Mouse (Mus musculus) thymus, postnatal 25 days (tissue): ENCODE results near the gene Tjap1.

Experiments used
- DNase-seq: peaks from one replicate; pipeline ENCODE4 v3.0.0; 2022

The Tjap1 gene

GRCm38 (mm10) chr17:46252571-46253451, 30.0 kb downstream of the Tjap1 start:
- peak; percentile 47 for DNase-seq

GRCm38 (mm10) chr17:46251174-46251573, 31.7 kb downstream of the Tjap1 start:
- DNase-seq = peak; percentile 26

DNA sequence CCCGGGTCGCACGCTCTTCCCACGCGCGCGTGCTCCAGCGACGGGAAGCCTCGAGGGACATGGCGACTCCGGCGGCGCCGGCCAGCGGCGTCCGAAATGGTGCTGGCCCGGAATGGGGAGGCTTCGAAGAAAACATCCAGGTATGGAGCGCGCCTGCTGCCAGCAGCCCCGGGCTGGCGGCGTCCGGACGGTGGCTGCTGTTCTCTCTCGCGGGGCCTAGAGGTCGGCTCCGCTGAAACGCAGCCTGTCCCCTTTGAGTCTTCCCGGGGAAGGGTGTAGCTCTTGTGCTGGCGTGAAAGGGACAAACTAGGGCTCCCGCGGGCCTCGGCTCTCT, 34.7 kb downstream of the Tjap1 start:
- no peak for DNase-seq

GRCm38 (mm10) chr17:46247512-46248188, 35.2 kb downstream of the Tjap1 start, which contains the start of the genes Polr1c and Yipf3:
Polr1c (minus strand) TSS chr17:46248054.
Yipf3 (plus strand) TSS chr17:46248080.
- peak; percentile 93 for DNase-seq

DNA sequence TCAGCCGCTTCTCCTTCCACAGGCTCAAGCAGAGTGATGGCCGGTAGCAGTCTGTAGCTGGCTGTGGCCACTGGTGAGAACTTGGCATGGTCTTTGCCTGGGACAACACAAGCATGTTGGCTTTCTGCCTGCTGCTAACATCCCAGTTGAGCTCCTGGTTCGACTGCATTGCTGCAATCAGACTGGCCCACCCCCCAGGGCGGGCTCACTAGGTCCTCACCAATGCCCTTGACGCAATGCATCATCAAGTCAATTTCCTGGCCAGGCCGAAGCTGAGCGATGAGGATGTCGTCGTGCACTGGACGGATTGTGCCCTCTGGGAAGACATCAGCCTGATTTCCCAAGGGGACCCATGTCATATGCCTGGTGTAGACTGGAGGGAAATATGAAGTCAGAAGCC, 38.2 kb downstream of the Tjap1 start:
- DNase-seq = no peak

DNA sequence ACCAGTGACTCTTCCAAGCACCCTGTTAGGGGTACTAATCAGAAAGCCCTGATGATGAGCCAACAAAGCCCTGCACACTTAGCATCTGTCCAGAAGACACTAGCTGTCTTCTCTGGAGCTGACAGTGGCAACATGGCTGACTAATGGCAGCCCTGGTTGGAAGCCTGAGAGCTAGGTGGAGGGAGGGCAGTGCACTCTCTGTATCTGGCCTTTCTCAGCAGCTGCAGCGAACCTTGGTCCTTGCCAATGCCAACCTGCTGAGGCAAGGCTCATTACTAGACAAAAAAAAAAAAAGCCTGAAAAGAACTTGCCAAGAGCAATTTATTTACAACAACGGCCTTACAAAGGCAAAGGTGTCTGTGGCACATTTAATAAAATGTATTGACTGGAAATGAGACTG, 39.2 kb downstream of the Tjap1 start:
- DNase-seq = no peak

DNA sequence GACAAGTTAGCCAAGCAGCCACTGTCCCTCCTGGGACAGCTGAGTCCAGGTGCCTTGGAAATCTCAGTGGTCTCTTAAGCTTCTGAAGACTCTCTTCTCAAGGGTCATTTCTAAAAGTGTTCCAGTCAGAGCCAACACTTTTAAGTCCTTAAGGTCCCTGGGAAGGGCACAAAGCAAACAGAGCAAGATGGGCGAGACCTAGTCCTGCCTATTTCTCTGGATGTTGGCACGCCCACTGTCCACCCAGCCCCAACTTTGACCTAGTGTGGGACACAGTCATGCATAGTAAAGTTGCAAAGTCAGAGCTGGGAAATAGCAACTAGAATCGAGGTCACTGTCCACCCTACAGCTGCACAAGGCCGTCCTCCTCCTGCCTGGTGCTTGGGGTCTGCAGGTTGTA, 39.8 kb downstream of the Tjap1 start:
- DNase-seq = no peak

DNA sequence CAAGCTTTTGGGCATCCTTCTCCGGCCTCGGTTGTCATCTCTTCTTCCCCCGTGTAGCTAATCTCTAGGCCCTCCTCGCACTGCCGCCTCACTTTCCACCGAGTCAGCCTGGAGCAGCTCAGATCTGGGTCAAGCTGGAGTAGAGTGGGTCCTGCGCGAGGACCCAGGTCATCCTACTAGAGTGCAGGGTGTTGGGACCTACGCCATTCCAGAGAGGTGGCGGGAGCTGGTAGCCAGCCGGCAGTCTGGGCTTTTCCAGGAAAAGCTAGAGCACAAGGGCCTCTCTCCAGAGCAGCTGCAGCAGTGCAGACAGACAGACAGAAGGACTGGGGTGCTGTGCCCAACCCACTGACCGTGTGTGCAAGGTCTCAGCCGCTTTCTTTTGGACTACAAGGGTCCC, 40.6 kb downstream of the Tjap1 start:
- DNase-seq = no peak

GRCm38 (mm10) chr17:46241471-46241870, 41.4 kb downstream of the Tjap1 start:
- DNase-seq = no peak

DNA sequence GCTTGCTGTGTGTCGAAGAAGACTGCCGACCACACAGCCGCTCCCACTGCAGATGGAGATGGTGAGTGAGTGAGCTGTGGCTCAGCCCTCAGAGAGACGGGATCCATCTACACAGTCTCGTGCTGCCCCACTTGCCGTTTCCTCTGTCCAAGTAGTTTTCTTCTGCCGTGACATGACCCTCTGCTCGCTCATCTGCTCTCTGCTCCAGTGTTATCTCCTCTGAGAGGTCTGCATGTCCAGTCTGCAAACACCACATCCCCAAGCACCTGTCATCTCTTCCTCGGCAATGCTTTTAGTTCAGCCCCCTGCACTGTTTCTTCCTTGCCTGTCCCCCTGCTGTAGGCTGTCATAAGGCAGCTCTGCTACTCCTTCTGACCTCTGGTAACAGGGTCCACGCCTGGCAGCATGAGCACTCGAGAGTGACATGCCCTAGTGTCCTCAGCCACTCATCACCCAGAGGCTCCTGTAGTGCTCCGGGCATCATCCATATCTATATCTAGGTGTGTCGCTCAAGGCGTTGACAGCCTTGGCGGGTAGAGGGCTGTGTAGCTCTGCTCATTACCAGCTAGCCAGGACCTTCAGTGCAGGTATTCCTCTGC, 43.2 kb downstream of the Tjap1 start:
- DNase-seq = no peak

DNA sequence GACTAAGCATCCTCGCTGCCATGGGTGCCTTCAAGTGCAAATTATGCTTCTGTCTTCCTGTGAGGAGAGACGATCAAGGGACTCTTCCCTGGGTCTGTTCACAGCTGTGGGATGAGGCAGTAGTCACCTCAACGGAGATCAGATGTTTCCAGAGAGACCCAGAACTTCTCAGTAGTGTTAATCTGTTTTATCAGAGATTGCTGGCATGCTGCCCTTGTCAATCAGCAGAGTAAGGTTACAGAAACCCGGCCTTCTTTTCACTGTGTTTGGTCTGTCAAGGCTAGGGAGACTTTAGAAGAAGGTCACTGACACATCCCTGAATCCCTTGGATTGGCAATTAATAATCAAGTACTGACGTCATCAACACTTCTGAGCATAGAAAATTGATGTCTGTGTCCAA, 45.3 kb downstream of the Tjap1 start:
- no peak for DNase-seq

GRCm38 (mm10) chr17:46237079-46237478, 45.7 kb downstream of the Tjap1 start:
- DNase-seq = no peak

DNA sequence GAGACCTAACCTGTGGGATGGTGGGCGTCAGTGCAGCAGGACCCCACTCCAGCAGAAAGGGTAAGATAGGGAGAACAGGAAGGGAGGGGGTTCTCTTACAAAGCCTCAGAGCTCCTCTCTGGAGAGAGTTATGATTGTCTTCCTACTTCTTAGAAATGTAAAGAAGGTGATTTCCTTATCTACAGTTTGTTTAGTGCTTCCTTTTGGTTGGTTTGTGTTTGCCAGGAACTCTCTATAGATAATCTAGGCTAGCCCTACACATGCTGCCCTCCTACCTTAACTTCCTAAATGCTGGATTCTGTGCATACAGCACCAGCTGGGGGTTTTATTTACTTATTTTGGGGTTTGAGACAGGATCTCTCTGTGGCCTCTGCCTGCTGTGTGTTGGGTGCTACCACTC, 46.8 kb downstream of the Tjap1 start:
- no peak for DNase-seq

- DNase-seq = no peak
Measured at GRCm38 (mm10) chr17:46227576-46227975, 55.2 kb downstream of the Tjap1 start.

DNA sequence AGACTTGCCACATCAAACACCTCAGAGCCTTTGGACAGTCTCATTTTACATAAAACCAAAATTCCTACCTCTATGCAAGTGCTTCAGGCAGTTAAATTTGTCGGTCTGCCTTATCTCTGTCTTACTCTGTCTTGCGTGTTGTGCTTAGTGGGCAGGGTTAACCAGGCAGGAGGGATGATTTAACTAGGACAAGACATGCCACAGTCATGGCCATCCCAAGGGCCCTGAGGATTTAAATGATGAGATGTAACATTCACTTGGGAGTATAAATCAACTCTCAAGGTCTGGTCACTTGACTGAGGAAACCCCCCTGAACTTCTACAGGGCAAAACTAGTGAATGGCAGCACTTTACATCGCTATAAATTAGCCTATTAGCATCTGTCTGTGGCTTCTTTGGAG, 61.2 kb downstream of the Tjap1 start:
- no peak for DNase-seq

DNA sequence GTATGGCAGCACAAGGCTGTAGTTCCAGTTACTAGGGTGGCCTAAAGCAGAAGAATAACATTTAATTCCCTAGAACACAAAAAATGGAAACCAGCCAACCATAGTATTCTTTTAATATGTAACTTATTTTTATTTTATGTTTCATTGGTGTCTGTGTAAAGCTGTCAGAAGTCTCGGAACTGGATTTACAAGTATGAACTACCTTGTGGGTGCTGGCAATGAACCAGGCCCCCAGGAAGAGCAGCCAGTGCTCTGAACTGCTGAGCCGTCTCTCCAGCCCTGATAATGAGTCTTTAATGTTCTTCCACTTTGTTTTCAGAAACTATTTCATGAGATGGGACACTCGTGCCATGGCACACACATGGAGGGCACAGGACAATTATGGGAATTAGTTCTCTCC, 72.3 kb downstream of the Tjap1 start:
- DNase-seq = no peak
